Mouse (Mus musculus) CD4-positive, CD25-positive, alpha-beta regulatory T cell (primary cell): ENCODE measurements around the gene Cyp2c39. TPM values are rescaled to one million over a fixed set of nuclear protein-coding genes. Genes with fewer than 3 reads are reported as not detected.

Experiments used
- polyA plus RNA-seq: library from polyadenylated mRNA; unstranded; fragments of 100-300 nt; shearing (Covaris generic); gene quantifications from one replicate; pipeline ENCODE4 v1.2.1, GENCODE M21; 2017

The Cyp2c39 gene
- polyA plus RNA-seq, result not detected

DNA sequence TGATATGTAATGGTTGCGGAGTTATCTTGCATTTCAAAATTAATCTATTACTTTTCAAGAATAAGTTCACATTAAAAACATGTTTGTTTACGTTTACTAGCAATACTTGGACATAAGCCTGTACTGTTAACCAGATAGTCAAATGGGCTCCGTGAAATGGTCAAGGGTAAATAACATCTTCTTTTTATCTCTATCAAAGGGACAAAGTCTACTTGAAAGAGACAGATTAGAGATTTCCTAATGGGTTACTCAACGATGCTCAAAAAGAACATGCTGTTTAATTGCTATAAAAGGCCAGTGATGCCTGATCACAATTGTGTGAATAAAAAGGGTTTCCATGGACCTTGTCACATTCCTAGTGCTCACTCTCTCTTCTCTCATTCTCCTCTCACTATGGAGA, at the start of gene Cyp2c39:
Gene Cyp2c39, plus strand, starts transcription at position 329 of the 400 bp plus-strand sequence.

DNA sequence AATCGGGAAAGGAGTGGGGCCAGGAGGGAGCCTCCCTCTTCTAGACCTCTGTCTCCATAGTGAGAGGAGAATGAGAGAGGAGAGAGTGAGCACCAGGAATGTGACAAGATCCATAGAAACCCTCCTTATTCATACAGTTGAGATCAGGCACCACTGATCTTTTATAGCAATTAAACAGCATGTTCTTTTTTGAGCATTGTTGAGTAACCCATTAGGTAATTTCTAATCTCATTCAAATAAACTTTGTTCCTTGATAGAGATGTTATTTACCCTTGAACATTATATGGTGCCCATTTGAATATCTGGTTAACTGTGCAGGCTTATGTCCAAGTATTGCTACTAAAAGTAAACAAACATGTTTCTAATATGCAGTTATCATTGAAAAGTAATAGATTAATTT, 47.7 kb upstream of the Cyp2c39 start, which contains the start of gene Cyp2c38:
Gene Cyp2c38, minus strand, starts transcription at position 135 of the 400 bp plus-strand sequence.

Other genes starting within 250 kb of the Cyp2c39 start
- gene Cyp2c29, start 241.5 kb upstream of the Cyp2c39 start, polyA plus RNA-seq, result not detected
- not detected for gene Cyp2c38, start 47.8 kb upstream of the Cyp2c39 start, polyA plus RNA-seq
- not detected for gene Cyp2c67, start 138.2 kb downstream of the Cyp2c39 start, polyA plus RNA-seq
- not detected for gene Cyp2c68, start 230.2 kb downstream of the Cyp2c39 start, polyA plus RNA-seq